Mouse (Mus musculus) forebrain, postnatal 0 days (tissue): ENCODE results near the gene Map4k2. TPM values are rescaled to one million over a fixed set of nuclear protein-coding genes. Genes with fewer than 3 reads are reported as not detected.

Source experiments
- ATAC-seq: fragments of 200-750 bp; cut with Nextera tagmentation; 2 replicates; pipeline ENCODE4 v1.8.0; 2017; ENCODE audit warnings: mild to moderate bottlenecking, moderate library complexity
- DNase-seq: peaks from one replicate; pipeline ENCODE4 v3.0.0-alpha.2; 2015
- H3K27ac ChIP-seq: fragments of 300-500 bp; sonication (generic); 2 replicates; pipeline ENCODE4 v1.5.1; 2014; ENCODE audit warnings: low read depth, mild to moderate bottlenecking, antibody characterized with exemption, low read length, moderate library complexity, mixed read lengths
- H3K27me3 ChIP-seq: fragments of 300-500 bp; sonication (generic); 2 replicates; pipeline ENCODE4 v1.6.1; 2014; ENCODE audit warnings: mild to moderate bottlenecking, low read length, mixed read lengths; ENCODE audit not compliant: insufficient read depth
- H3K36me3 ChIP-seq: fragments of 300-500 bp; sonication (generic); 2 replicates; pipeline ENCODE4 v1.6.1; 2014; ENCODE audit warnings: mild to moderate bottlenecking, moderate library complexity; ENCODE audit not compliant: insufficient read depth
- H3K4me1 ChIP-seq: fragments of 300-500 bp; sonication (generic); 2 replicates; pipeline ENCODE4 v1.6.1; 2014; ENCODE audit warnings: antibody characterized with exemption; ENCODE audit not compliant: insufficient read depth
- H3K4me2 ChIP-seq: fragments of 300-500 bp; sonication (generic); 2 replicates; pipeline ENCODE4 v1.6.1; 2014; ENCODE audit warnings: low read depth, mild to moderate bottlenecking, moderate library complexity
- H3K4me3 ChIP-seq: fragments of 300-500 bp; sonication (generic); 2 replicates; pipeline ENCODE4 v1.5.1; 2014; ENCODE audit warnings: low read depth, low read length, mixed read lengths
- H3K9ac ChIP-seq: fragments of 300-500 bp; sonication (generic); 2 replicates; pipeline ENCODE4 v1.6.1; 2014; ENCODE audit warnings: mild to moderate bottlenecking
- H3K9me3 ChIP-seq: fragments of 300-500 bp; sonication (generic); 2 replicates; pipeline ENCODE4 v1.6.1; 2016; ENCODE audit warnings: low read length
- CTCF ChIP-seq: sonication (generic); IDR thresholded peaks from 2 replicates; pipeline ENCODE4 v1.5.1; 2016; ENCODE audit warnings: antibody characterized with exemption, control low read depth, low read depth
- WGBS: fragments of 180-500 bp; shearing (Covaris S2); extraction: QIAGEN DNeasy Blood & Tissue Kit; methylation state at CpG from one replicate; pipeline ENCODE4 v1.1.7; 2014; 5-methylcytosine and 5-hydroxymethylcytosine counted together
- polyA plus RNA-seq: library from polyadenylated mRNA; unstranded; fragments of >200 nt; fragmentation: Nextera tagmentation; extraction: Ambion mirVana; gene quantifications from 2 replicates; pipeline ENCODE4 v1.2.1, GENCODE M21; 2015
- total RNA-seq: library from RNA; depleted of rRNA; stranded (reverse); fragments of >200 nt; gene quantifications from 2 replicates; pipeline ENCODE4 v1.2.3, GENCODE M21; 2014

The Map4k2 gene
- total and polyA plus RNA-seq, 2 experiments from 2014 or later = 9.7 to 55.8 TPM

DNA sequence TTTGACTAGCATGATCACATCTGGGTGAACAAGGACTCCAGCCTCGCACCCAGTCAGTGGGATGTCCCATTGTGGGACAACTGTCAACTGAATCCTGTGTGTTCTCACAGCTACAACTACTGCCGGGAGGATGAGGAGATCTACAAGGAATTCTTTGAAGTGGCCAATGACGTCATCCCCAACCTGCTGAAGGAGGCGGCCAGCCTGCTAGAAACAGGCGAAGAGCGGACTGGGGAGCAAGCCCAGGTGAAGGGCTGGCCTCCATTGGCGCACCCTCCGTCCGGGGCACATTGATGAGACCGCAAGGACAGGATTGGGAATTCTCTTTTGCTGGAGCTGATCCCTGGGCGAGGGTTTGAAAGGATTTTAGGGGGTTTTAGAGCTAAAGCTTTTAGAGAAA, 2.2 kb upstream of the Map4k2 start:
- H3K27ac ChIP-seq = no peak overlapping the region
- peaks cover 10% of the 10 kb centered on the region; the same call in 1 of the 2 replicates for H3K4me1 ChIP-seq
- no peak for DNase-seq
- no peak for TF ChIP-seq CTCF
- H3K36me3 ChIP-seq = peaks cover 42% of the 10 kb centered on the region
- no peak overlapping the region for H3K4me2 ChIP-seq
- 90% methylated on average over 11 of the region's 11 CpGs for WGBS
- no peak overlapping the region for H3K4me3 ChIP-seq
- ATAC-seq = no peak
- H3K27me3 ChIP-seq = no peaks in the 10 kb centered on the region
- no peak overlapping the region for H3K9ac ChIP-seq
- H3K9me3 ChIP-seq = no peaks in the 10 kb centered on the region

DNA sequence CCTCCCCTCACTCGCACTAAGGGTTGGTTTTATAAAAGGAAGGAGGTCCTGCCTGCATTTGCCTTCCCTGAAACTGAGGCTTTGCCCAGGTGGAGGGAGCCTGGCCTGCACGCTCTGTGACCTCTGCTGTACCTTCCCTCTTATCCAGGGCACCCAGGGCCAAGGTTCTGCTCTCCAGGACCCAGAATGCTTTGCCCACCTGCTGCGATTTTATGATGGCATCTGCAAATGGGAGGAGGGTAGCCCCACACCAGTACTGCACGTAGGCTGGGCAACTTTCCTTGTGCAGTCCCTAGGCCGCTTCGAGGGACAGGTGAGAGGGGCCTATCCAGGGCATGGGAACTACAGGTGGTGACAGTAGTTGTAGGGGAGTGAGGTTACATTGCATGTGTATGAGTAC, 1.7 kb upstream of the Map4k2 start:
- Histone ChIP-seq H3K36me3 (peaks cover 47% of the 10 kb centered on the region), H3K9me3 (no peaks in the 10 kb centered on the region), H3K27ac (no peak overlapping the region), H3K4me3 (no peak overlapping the region), H3K9ac (no peak overlapping the region), H3K4me2 (no peak overlapping the region), H3K27me3 (no peaks in the 10 kb centered on the region), H3K4me1 (peaks cover 10% of the 10 kb centered on the region; the same call in 1 of the 2 replicates)
- DNase-seq (no peak), ATAC-seq (no peak)
- no peak for TF ChIP-seq CTCF
- 95% methylated on average over 6 of the region's 6 CpGs for WGBS

DNA sequence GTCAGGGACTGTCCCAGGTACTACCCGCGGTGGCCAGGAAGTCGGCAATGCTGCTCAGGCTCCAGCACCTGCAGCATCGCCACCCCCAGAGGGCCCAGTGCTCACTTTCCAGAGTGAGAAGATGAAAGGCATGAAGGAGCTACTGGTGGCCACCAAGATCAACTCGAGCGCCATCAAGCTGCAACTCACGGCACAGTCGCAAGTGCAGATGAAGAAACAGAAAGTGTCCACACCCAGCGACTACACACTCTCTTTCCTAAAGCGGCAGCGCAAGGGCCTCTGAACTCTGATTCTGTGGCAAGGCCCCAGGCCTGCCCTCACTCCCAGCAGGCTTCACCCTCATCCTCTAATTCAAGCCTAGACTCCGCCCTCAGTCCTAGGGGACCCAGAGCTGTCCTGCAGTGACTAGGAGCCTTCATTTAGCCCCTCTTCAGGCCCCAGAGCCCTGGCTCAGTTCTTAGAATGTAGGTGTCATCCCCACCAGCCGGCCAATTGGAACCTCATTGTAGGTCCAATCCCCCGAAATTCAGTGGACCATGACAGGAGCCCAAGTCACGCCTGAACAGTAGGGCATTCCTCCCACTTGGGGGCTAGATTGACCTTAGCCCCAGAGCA, 938 bp upstream of the Map4k2 start:
- peaks cover 55% of the 10 kb centered on the region for H3K36me3 ChIP-seq
- no peak for ATAC-seq

DNA sequence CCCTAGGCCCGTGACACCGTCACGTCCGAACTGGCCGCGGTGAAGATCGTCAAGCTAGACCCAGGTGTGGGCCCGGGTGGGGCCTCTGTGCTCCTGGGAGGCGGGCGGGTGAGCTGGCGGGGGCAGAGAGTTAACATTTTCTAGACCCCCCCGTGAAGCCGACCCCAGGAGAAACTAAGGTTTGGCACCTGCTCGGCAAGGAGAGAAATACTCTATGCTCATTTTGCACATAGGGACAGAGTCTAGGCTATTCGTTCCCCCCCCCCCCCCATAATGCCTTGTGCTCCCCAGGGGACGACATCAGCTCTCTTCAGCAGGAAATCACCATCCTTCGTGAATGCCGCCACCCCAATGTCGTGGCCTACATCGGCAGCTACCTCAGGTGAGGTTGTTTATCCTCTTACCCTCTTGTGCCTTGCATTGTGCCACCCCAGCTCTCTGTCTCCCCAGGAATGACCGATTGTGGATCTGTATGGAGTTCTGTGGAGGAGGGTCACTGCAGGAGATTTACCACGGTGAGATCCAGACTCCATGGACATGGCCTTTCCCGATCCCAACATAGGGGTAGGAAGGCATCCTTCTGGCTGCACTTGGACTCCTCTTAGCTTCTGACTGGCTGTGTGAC, 630 bp downstream of the Map4k2 start:
- peaks cover 70% of the 10 kb centered on the region for H3K36me3 ChIP-seq
- no peak for DNase-seq
- H3K9ac ChIP-seq = peak overlapping the region; percentile 53
- H3K4me3 ChIP-seq = peak overlapping the region; percentile 50
- no peaks in the 10 kb centered on the region for H3K27me3 ChIP-seq
- ATAC-seq = no peak
- H3K9me3 ChIP-seq = no peaks in the 10 kb centered on the region
- no peak overlapping the region for H3K27ac ChIP-seq
- peak overlapping the region; percentile 93 for H3K4me2 ChIP-seq
- peaks cover 3% of the 10 kb centered on the region; the same call in 1 of the 2 replicates for H3K4me1 ChIP-seq
- WGBS = 15% methylated on average over 23 of the region's 23 CpGs
- TF ChIP-seq CTCF = no peak

More for the DNA sequence above, 938 bp upstream of the Map4k2 start:
- Histone ChIP-seq H3K4me3 (no peak overlapping the region), H3K9ac (no peak overlapping the region; the same call in 1 of the 2 replicates), H3K4me2 (peak overlapping the region; percentile 93; the same call in 1 of the 2 replicates), H3K27me3 (no peaks in the 10 kb centered on the region), H3K27ac (no peak overlapping the region; the same call in 1 of the 2 replicates), H3K9me3 (no peaks in the 10 kb centered on the region), H3K4me1 (peaks cover 10% of the 10 kb centered on the region; the same call in 1 of the 2 replicates)
- 0 out of 2 replicates have a peak, but pooled peaks have one; percentile 13 for TF ChIP-seq CTCF
- DNase-seq = no peak
- 65% methylated on average over 15 of the region's 15 CpGs for WGBS

DNA sequence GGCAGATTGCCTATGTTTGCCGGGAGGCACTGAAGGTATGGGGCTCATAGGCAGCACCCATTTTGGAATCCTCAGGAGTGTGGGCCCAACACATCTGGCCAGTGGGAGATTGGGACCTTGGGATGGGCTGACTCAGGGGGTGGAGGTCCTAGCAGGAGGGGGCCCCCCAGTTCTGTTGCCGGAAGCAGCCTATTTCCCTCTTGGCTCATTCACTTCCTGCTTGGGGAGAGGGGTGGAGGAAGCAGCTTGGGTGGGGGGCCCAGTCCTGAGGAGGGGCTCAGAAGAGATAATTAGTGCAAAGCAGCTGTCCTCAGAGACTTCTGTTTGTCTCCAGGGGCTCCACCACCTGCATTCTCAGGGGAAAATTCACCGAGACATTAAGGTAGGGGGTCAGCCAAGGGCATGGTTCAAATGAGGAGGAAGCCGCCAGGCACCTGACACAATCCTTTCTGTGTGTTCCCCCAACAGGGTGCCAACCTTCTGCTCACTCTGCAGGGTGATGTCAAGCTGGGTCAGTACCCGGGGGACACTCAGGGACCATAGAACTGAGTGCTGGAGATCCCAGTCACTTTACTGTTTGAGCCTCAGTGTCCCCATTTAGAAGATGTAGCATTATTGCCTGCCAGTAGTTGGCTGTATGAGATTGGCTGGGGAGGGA, 1.5 kb downstream of the Map4k2 start:
- 77% methylated on average over 5 of the region's 5 CpGs for WGBS
- ATAC-seq (no peak), DNase-seq (no peak)
- H3K9me3 ChIP-seq = no peaks in the 10 kb centered on the region
- no peak overlapping the region for H3K4me3 ChIP-seq
- no peaks in the 10 kb centered on the region for H3K27me3 ChIP-seq
- no peak overlapping the region for H3K4me2 ChIP-seq
- H3K9ac ChIP-seq = no peak overlapping the region
- TF ChIP-seq CTCF = no peak
- no peaks in the 10 kb centered on the region for H3K4me1 ChIP-seq
- no peak overlapping the region for H3K27ac ChIP-seq
- peaks cover 73% of the 10 kb centered on the region for H3K36me3 ChIP-seq

DNA sequence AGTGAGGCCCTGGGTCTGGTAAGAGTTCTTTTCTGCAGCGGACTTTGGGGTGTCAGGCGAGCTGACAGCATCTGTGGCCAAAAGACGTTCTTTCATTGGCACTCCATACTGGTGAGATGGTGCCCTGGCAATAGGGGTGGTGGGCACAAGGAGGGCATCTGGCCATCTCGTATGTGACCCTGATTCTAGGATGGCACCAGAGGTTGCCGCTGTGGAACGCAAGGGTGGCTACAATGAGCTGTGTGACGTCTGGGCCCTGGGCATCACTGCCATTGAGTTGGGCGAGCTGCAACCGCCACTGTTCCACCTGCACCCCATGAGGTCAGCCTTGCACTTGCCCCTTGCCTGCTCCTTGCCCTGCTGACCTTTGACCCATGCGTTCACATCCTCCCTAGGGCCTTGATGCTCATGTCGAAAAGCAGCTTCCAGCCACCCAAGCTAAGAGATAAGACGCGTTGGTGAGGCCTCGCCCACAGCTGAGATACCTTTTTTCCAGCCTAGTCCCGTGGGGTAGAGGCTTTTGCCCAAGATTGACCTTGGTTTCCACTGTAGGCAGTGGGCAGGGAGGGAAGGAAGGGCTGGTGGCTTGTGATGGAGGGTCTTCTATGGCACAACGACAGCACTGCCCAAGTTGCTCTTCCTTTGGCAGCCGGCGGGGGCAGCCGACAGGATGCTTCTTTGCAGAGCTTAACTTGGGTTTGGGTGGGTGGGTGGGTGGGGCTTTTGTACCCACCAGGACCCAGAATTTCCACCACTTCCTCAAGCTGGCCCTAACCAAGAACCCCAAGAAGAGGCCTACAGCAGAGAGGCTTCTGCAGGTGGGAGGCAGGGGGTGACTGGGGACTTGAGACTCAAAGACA, 2.4 kb downstream of the Map4k2 start:
- no peak for TF ChIP-seq CTCF
- no peaks in the 10 kb centered on the region for H3K4me1 ChIP-seq
- DNase-seq (no peak), ATAC-seq (no peak)
- no peak overlapping the region for H3K4me3 ChIP-seq
- no peak overlapping the region for H3K9ac ChIP-seq
- 89% methylated on average over 19 of the region's 19 CpGs for WGBS
- no peak overlapping the region for H3K27ac ChIP-seq
- no peaks in the 10 kb centered on the region for H3K27me3 ChIP-seq
- H3K36me3 ChIP-seq = peaks cover 72% of the 10 kb centered on the region
- H3K9me3 ChIP-seq = no peaks in the 10 kb centered on the region
- no peak overlapping the region for H3K4me2 ChIP-seq
